Mouse (Mus musculus): ENCODE data around the gene Cox17.
"Not testable (repeated sequence)": the region's sequence is repeated elsewhere in the genome, so short reads cannot be mapped to it uniquely, and the experiment has no call there.

Gene Cox17

DNA sequence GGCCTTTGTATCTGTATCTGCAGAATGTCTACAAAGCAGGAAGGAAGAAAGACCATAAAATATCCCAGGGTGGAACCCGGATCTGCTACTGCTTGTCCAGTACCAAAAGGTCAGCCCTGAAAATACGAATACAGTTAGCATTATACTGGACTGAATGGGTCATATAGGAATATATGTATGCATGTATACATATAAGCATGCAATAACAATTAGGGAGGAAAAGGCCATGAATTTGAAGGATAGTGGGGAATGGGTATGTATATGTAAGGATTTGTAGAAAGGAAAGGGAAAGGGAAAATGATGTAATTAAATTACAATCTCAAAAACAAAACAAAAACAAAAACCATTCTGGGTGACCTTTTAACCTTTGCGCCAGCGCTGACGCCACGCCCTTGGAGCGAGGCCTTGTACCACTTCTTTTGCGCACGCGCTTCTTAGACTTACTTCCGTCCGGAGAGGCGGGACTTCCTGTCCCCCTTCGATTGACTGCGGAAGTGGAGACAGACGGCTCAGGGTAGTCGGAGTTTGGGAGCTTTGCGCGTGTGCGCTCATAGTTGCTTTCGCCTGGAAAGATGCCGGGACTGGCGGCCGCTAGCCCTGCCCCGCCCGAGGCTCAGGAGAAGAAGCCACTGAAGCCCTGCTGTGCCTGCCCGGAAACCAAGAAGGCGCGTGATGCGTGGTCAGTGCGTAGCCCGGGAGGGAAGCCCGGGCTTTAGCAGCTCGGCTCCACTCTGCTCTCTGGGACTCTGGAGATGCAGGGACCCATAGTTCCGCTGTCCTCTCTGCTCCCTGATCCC is at the start of gene Cox17, which contains the start of gene Gm21987:
TSS of gene Cox17 (plus strand) at position 463 of the 797 bp plus-strand sequence.
TSS of gene Gm21987 (plus strand) at position 512 of the 797 bp plus-strand sequence.
- in situ Hi-C loops (cut with MseI, MboI), result loop anchor here (5.0 to 10.0 kb wide), 2 partner anchors 138 to 141 kb away; no protein-coding TSS in a partner anchor

GRCm38 (mm10) chr16:38298410-38298809 is 48.4 kb upstream of the Cox17 start:
- in situ Hi-C loops (cut with MseI, MboI), result no loop called here

DNA sequence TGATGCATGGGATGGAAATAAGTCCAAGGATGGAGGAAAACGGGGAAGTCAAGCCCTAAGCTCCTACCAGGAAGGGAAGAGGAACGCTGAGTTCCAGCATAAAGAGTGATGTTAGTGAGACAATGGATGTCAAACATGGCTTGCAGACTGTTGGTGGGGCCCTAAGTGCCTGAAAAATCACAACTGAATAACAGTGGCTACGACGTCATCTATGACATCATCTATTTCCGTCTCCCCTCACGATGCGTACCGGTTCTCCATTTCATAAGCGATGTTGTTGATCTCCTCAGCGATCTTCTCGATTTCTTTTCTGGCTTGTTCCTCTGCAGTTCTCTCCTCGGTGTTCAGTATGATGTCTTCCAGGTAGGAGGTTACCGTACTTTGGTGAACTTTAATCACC is 44.4 kb upstream of the Cox17 start:
- in situ Hi-C loops (cut with MseI, MboI), result no loop called here

DNA sequence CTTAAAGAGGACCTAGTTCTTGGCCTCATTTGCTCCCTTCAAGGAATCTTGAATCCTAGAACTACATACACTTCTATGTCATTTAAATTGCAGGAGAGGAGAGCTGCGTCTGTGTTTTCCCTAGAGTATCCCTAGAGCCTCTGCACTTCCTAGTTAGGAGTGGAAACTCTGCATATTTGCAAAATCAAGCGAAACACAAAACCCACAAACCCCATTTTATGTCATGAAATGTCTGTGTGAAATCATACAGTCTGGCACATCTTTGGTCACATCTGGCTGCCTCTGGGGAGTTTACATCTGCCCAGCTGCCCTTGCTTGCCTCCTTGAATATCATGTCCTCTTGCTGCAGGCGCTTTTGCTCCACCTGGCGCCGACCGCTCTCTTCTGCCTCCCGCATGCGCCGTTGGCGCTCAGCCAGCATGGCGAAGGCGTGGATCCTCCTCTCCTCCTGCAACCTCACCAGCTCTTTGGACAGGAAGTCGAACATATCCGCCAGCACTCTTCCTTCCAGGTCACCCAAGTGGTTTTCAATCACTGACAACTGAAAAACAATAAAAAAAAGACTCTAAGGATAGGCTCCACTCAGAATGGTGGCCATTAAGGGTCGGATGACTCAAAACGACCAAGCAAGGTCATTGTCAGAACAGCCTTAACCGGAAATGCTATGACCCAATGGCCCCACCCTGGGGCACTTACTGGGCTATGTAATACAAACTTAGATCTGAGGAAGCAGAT is 42.2 kb upstream of the Cox17 start:
- in situ Hi-C loops (cut with MseI, MboI), result no loop called here

- in situ Hi-C loops (cut with MseI, MboI), result no loop called here
Measured at GRCm38 (mm10) chr16:38306571-38307220, 40.1 kb upstream of the Cox17 start.

GRCm38 (mm10) chr16:38307221-38307605 is 39.6 kb upstream of the Cox17 start:
- in situ Hi-C loops (cut with MseI, MboI), result no loop called here

- in situ Hi-C loops (cut with MseI, MboI), result no loop called here
Measured at GRCm38 (mm10) chr16:38307651-38308050, 39.1 kb upstream of the Cox17 start.

GRCm38 (mm10) chr16:38308195-38308594 is 38.6 kb upstream of the Cox17 start:
- in situ Hi-C loops (cut with MseI, MboI), result no loop called here

- in situ Hi-C loops (cut with MseI, MboI), result no loop called here
Measured at GRCm38 (mm10) chr16:38318492-38318891, 28.3 kb upstream of the Cox17 start.

DNA sequence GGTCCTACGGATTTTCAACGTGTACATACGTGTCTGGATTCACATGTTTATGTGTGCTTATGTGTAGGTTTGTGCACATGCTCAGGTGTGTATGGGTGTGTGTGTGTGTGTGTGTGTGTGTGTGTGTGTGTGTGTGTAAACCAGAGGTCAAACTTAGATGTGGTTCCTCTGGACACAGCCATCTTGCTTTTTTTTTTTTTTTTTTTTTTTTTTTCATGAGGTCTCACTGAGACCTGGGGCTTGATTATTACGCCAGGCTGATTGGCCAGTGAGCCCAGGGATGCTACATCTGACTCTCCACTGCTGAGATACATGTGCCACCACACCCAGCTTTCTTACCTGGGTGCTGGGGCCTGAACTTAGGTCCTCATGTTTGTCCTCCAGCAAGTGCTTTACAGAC is 27.7 kb upstream of the Cox17 start:
- in situ Hi-C loops (cut with MseI, MboI), result no loop called here

DNA sequence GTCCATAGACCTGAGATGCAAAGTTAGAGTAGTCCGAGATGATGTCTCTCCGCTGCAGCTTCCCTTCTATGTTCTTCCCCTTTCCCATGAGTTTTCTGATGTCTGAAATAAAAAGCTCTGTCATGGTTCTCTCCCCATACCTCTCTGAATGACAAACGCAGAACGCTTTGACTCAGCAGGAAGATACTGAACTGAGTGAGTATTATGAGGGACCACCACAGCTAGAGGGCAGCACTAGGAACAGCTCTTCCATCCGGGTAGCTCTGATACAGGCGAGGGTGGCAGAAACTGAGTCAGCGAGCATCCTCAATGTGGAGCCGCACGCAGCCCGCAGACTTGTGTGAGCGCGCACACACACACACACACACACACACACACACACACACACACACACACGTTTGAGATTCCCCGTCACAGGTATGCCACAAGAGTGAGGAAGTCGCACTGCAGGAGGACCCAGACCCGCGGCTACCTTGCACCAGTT is 25.3 kb upstream of the Cox17 start:
- in situ Hi-C loops (cut with MseI, MboI), result no loop called here

- in situ Hi-C loops (cut with MseI, MboI), result no loop called here
Measured at GRCm38 (mm10) chr16:38324311-38324710, 22.5 kb upstream of the Cox17 start.

- in situ Hi-C loops (cut with MseI, MboI), result no loop called here
Measured at GRCm38 (mm10) chr16:38326778-38327397, 19.9 kb upstream of the Cox17 start.

DNA sequence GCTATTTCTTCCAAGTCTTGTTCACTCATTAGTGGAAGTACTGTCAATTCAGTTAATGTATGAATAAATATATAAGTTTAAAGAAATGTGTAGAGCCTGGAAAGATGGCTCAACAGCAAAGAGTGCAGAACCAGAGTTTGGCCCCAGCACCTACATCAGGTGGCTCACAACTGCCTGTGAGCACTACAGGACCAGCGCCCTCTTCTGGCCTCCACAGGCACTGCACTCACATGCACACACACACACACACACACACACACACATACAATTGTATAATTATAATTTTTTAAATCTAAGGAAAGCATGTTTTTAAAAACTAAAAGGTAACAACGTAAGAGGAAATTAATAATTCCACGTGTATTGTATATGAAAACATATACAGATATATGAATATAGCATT is 17.5 kb upstream of the Cox17 start:
- in situ Hi-C loops (cut with MseI, MboI), result no loop called here

GRCm38 (mm10) chr16:38334431-38334830 is 12.4 kb upstream of the Cox17 start:
- in situ Hi-C loops (cut with MseI, MboI), result no loop called here

- in situ Hi-C loops (cut with MseI, MboI), result not testable (repeated sequence)
Measured at GRCm38 (mm10) chr16:38338077-38338476, 8.7 kb upstream of the Cox17 start.

- in situ Hi-C loops (cut with MseI, MboI), result loop anchor here in 1 of 2 experiments (10.0 kb wide), 1 partner anchor 143 kb away; no protein-coding TSS in a partner anchor
Measured at GRCm38 (mm10) chr16:38341396-38342324, 5.1 kb upstream of the Cox17 start, which contains the start of gene Maats1. Maats1 (minus strand) TSS chr16:38342143.

DNA sequence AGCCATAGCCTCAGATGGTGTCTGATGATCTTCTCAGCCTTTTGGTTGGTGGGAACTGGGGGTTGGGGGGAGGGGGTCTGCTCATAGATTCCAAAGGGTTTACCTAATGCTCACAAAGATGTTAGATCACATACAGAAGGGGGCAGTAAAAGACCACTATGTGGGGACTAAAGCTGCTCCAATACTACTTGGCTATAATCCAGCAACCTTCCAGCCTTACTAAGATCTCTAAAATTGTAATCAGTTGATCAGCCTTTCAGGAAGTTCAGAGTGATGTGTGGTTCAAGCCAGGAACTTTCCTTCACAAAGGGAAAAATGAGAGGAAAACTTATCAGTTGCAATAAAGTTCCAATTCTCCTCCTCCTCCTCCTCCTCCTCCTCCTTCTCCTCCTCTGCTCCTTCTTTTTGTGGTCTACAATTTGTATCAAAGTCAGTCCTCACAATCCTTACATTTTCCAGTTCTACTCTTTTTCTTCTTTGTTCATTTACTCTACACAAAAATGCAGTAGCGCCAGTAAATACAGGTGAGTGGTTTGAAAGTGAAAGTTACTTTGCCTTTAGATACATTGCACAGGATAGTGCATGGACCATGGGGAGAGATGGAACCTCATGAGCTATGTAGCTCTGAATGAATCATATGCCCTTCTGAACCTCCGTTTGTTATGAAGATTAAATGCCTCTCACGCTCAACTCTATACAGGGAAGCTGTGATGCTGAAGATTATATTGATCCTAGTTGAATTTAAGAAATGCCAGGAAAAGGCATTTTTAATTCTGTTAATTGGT is 1.7 kb upstream of the Cox17 start:
- in situ Hi-C loops (cut with MseI, MboI), result loop anchor here (5.0 to 10.0 kb wide), 2 partner anchors 140 to 142 kb away; no protein-coding TSS in a partner anchor

GRCm38 (mm10) chr16:38347588-38347987 is 797 bp downstream of the Cox17 start:
- in situ Hi-C loops (cut with MseI, MboI), result loop anchor here (5.0 to 10.0 kb wide), 2 partner anchors 137 to 140 kb away; no protein-coding TSS in a partner anchor

All from mouse trophoblast stem cell (cell line).